Mouse (Mus musculus) megakaryocyte, embryonic 14.5 days (primary cell): Measurements from ENCODE around the gene Clec1a. TPM values are rescaled to one million over a fixed set of nuclear protein-coding genes. Genes with fewer than 3 reads are reported as not detected.

Source experiments
- H3K27me3 ChIP-seq: replicated peaks from 2 replicates; pipeline ENCODE3; 2012; ENCODE audit warnings: inconsistent platforms
- H3K36me3 ChIP-seq: replicated peaks from 2 replicates; pipeline ENCODE3; 2012; ENCODE audit warnings: low read length, inconsistent platforms, mixed read lengths
- H3K4me1 ChIP-seq: 2 replicates; pipeline ENCODE4 v1.6.1; 2012; ENCODE audit warnings: inconsistent platforms
- H3K4me3 ChIP-seq: replicated peaks from 2 replicates; pipeline ENCODE3; 2012; ENCODE audit warnings: moderate library complexity, mild to moderate bottlenecking, inconsistent platforms
- H3K9me3 ChIP-seq: 2 replicates; pipeline ENCODE4 v1.6.1; 2012; ENCODE audit warnings: inconsistent platforms
- FLI1 ChIP-seq: IDR thresholded peaks from 2 replicates; pipeline ENCODE4 v1.6.1; 2012; ENCODE audit warnings: low read length, inconsistent platforms, mixed read lengths
- GATA1 ChIP-seq: IDR thresholded peaks from 3 replicates; pipeline ENCODE4 v1.6.1; 2012; ENCODE audit warnings: mixed read lengths, low read length, inconsistent platforms, borderline replicate concordance
- polyA plus RNA-seq: library from polyadenylated mRNA; stranded (reverse); fragments of >175 nt; gene quantifications from 2 replicates; pipeline ENCODE4 v1.2.3, GENCODE M21; 2012; ENCODE audit warnings: low replicate concordance; ENCODE audit not compliant: insufficient read depth

Clec1a gene
- polyA plus RNA-seq, 1 experiment = not detected

- no peak overlapping the region for H3K4me3 ChIP-seq
- no peak for TF ChIP-seq FLI1
- TF ChIP-seq GATA1 = no peak
- no peaks in the 10 kb centered on the region for H3K9me3 ChIP-seq
- H3K4me1 ChIP-seq = peaks cover 11% of the 10 kb centered on the region; the same call in 1 of the 2 replicates
- H3K36me3 ChIP-seq = no peaks in the 10 kb centered on the region
- H3K27me3 ChIP-seq = no peaks in the 10 kb centered on the region
Observed at GRCm38 (mm10) chr6:129383466-129383865, 68.3 kb downstream of the Clec1a start.

- Histone ChIP-seq H3K9me3 (no peaks in the 10 kb centered on the region), H3K36me3 (no peaks in the 10 kb centered on the region), H3K27me3 (no peaks in the 10 kb centered on the region), H3K4me3 (no peak overlapping the region), H3K4me1 (peaks cover 8% of the 10 kb centered on the region; the same call in 1 of the 2 replicates)
- TF ChIP-seq FLI1 (no peak), GATA1 (no peak)
Observed at GRCm38 (mm10) chr6:129381736-129382135, 70.1 kb downstream of the Clec1a start.

DNA sequence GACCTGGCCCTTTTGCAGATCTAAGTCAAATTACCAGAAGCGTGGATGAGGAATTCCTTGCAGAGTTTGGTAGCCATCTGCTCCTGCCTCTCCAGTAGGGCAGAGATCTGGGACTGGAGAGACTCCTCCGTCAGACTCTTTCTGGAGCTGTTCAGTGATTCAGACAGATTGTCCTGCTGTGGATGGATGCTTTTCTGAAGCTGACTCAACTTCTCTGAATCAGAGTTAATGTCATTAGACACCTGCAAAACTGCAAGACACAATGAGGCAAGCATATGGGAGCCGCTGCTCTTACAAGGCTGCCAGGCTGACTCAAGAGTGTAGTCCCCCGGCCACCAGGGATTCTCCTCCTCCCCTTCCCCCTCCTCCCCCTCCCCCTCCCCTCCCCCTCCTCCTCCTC lies 71.3 kb downstream of the Clec1a start:
- Histone ChIP-seq H3K9me3 (no peaks in the 10 kb centered on the region), H3K4me1 (peaks cover 7% of the 10 kb centered on the region; the same call in 1 of the 2 replicates), H3K36me3 (peaks cover 7% of the 10 kb centered on the region), H3K27me3 (no peaks in the 10 kb centered on the region), H3K4me3 (no peak overlapping the region)
- TF ChIP-seq GATA1 = no peak

GRCm38 (mm10) chr6:129374937-129375471 lies 76.8 kb downstream of the Clec1a start:
- TF ChIP-seq GATA1 (no peak), FLI1 (no peak)
- no peaks in the 10 kb centered on the region for H3K9me3 ChIP-seq
- peaks cover 7% of the 10 kb centered on the region for H3K36me3 ChIP-seq
- peaks cover 19% of the 10 kb centered on the region for H3K4me1 ChIP-seq
- H3K27me3 ChIP-seq = no peaks in the 10 kb centered on the region
- no peak overlapping the region for H3K4me3 ChIP-seq

Other genes with a start within 250 kb of the Clec1a start
- gene Cd69, start 176.6 kb downstream of the Clec1a start, polyA plus RNA-seq = 1.3 TPM in 1 of 2 replicates, not detected in the other
- gene 4922502D21Rik, start 120.2 kb downstream of the Clec1a start, polyA plus RNA-seq = not detected in 2 replicates
- gene Clec12a, start 109.3 kb downstream of the Clec1a start, polyA plus RNA-seq = 0.67 TPM in 1 of 2 replicates, not detected in the other
- gene Clec12b, start 66.1 kb downstream of the Clec1a start, polyA plus RNA-seq = not detected in 2 replicates
- gene Clec1b, start 54.7 kb downstream of the Clec1a start, polyA plus RNA-seq = 10.7 and 19.5 TPM in 2 replicates
- not detected in 2 replicates for gene Clec9a, start 43.1 kb downstream of the Clec1a start, polyA plus RNA-seq
- 0.21 TPM in 1 of 2 replicates, not detected in the other for gene Olr1, start 55.2 kb upstream of the Clec1a start, polyA plus RNA-seq
- gene Tmem52b, start 60.6 kb upstream of the Clec1a start, polyA plus RNA-seq = not detected in 2 replicates
- 25.5 and 160 TPM in 2 replicates for gene Gabarapl1, start 81.2 kb upstream of the Clec1a start, polyA plus RNA-seq
- 0.69 TPM in 1 of 2 replicates, not detected in the other for gene Klre1, start 125.9 kb upstream of the Clec1a start, polyA plus RNA-seq
- not detected in 2 replicates for gene Klrd1, start 139.8 kb upstream of the Clec1a start, polyA plus RNA-seq
- not detected in 2 replicates for gene Klrk1, start 171.9 kb upstream of the Clec1a start, polyA plus RNA-seq
- not detected in 2 replicates for gene Klrc3, start 191.3 kb upstream of the Clec1a start, polyA plus RNA-seq
- not detected in 2 replicates for gene Klrc2, start 208.7 kb upstream of the Clec1a start, polyA plus RNA-seq
- not detected in 2 replicates for gene Klrc1, start 227.0 kb upstream of the Clec1a start, polyA plus RNA-seq